Mouse (Mus musculus) cerebellum, adult 9-10 months (tissue): ENCODE data around the gene Cggbp1.
A peak's percentile ranks its signal among the peaks of the same experiment; 100 is the strongest.
"Not testable (repeated sequence)": the region's sequence is repeated elsewhere in the genome, so short reads cannot be mapped to it uniquely, and the experiment has no call there.

Source experiments
- DNase-seq: peaks from one replicate; pipeline ENCODE4 v3.0.0; 2022

Gene Cggbp1

GRCm38 (mm10) chr16:64851563-64852362 is at the start of gene Cggbp1, which contains the start of gene Zfp654:
Gene Cggbp1, plus strand, starts transcription at chr16:64851996.
Gene Zfp654, minus strand, starts transcription at chr16:64851652.
- peak; percentile 100 for DNase-seq

GRCm38 (mm10) chr16:64803041-64803440 is 48.8 kb upstream of the Cggbp1 start:
- no peak for DNase-seq

- DNase-seq = no peak
Measured at GRCm38 (mm10) chr16:64817094-64817765, 34.6 kb upstream of the Cggbp1 start.

GRCm38 (mm10) chr16:64823890-64824289 is 27.9 kb upstream of the Cggbp1 start:
- no peak for DNase-seq

- DNase-seq = no peak
Measured at GRCm38 (mm10) chr16:64824474-64824873, 27.3 kb upstream of the Cggbp1 start.

- no peak for DNase-seq
Measured at GRCm38 (mm10) chr16:64830291-64830690, 21.5 kb upstream of the Cggbp1 start.

- no peak for DNase-seq
Measured at GRCm38 (mm10) chr16:64835996-64836545, 15.7 kb upstream of the Cggbp1 start.

GRCm38 (mm10) chr16:64836709-64837108 is 15.1 kb upstream of the Cggbp1 start:
- no peak for DNase-seq

GRCm38 (mm10) chr16:64841481-64842373 is 10.1 kb upstream of the Cggbp1 start:
- no peak for DNase-seq

- no peak for DNase-seq
Measured at GRCm38 (mm10) chr16:64842374-64842729, 9.4 kb upstream of the Cggbp1 start.

- no peak for DNase-seq
Measured at GRCm38 (mm10) chr16:64845947-64846346, 5.8 kb upstream of the Cggbp1 start.

- peak; percentile 77 for DNase-seq
Measured at GRCm38 (mm10) chr16:64850287-64851084, 1.3 kb upstream of the Cggbp1 start.

GRCm38 (mm10) chr16:64851085-64851562 is 672 bp upstream of the Cggbp1 start:
- no peak for DNase-seq

GRCm38 (mm10) chr16:64852441-64852871 is 660 bp downstream of the Cggbp1 start:
- peak; percentile 57 for DNase-seq

GRCm38 (mm10) chr16:64852891-64853290 is 1.1 kb downstream of the Cggbp1 start:
- no peak for DNase-seq

- no peak for DNase-seq
Measured at GRCm38 (mm10) chr16:64856946-64857345, 5.2 kb downstream of the Cggbp1 start.

- DNase-seq = not testable (repeated sequence)
Measured at GRCm38 (mm10) chr16:64865841-64866240, 14.0 kb downstream of the Cggbp1 start.

GRCm38 (mm10) chr16:64868613-64869012 is 16.8 kb downstream of the Cggbp1 start:
- no peak for DNase-seq

- DNase-seq = no peak
Measured at GRCm38 (mm10) chr16:64869621-64870020, 17.8 kb downstream of the Cggbp1 start.

- no peak for DNase-seq
Measured at GRCm38 (mm10) chr16:64872296-64872695, 20.5 kb downstream of the Cggbp1 start.

- no peak for DNase-seq
Measured at GRCm38 (mm10) chr16:64872841-64873240, 21.0 kb downstream of the Cggbp1 start.
